Mouse (Mus musculus) hindbrain, embryonic 12.5 days (tissue): ENCODE data around the gene Itpa. TPM values are rescaled to one million over a fixed set of nuclear protein-coding genes. Genes with fewer than 3 reads are reported as not detected.

Experiments
- ATAC-seq: fragments of 200-750 bp; cut with Nextera tagmentation; 2 replicates; pipeline ENCODE4 v1.8.0; 2017; ENCODE audit warnings: moderate TSS enrichment; ENCODE audit not compliant: low FRiP score
- H3K27ac ChIP-seq: fragments of 300-500 bp; sonication (generic); 2 replicates; pipeline ENCODE4 v1.5.1; 2016; ENCODE audit warnings: mild to moderate bottlenecking
- H3K27me3 ChIP-seq: fragments of 300-500 bp; sonication (generic); 2 replicates; pipeline ENCODE4 v1.6.1; 2016; ENCODE audit warnings: mild to moderate bottlenecking
- H3K36me3 ChIP-seq: fragments of 300-500 bp; sonication (generic); 2 replicates; pipeline ENCODE4 v1.6.1; 2016; ENCODE audit warnings: mild to moderate bottlenecking
- H3K4me1 ChIP-seq: fragments of 300-500 bp; sonication (generic); 2 replicates; pipeline ENCODE4 v1.6.1; 2016
- H3K4me2 ChIP-seq: fragments of 300-500 bp; sonication (generic); replicated peaks from 2 replicates; pipeline ENCODE4 v1.6.1; 2016; ENCODE audit warnings: mild to moderate bottlenecking
- H3K4me3 ChIP-seq: fragments of 300-500 bp; sonication (generic); 2 replicates; pipeline ENCODE4 v1.5.1; 2016; ENCODE audit warnings: mild to moderate bottlenecking
- H3K9ac ChIP-seq: fragments of 300-500 bp; sonication (generic); 2 replicates; pipeline ENCODE4 v1.6.1; 2016; ENCODE audit warnings: mild to moderate bottlenecking, moderate library complexity
- H3K9me3 ChIP-seq: fragments of 300-500 bp; sonication (generic); replicated peaks from 2 replicates; pipeline ENCODE4 v1.6.1; 2016; ENCODE audit warnings: mild to moderate bottlenecking
- WGBS: fragments of 180-500 bp; shearing (Covaris S2); methylation state at CpG from one replicate; pipeline ENCODE4 v1.1.7; 2016; 5-methylcytosine and 5-hydroxymethylcytosine counted together
- polyA plus RNA-seq: library from polyadenylated mRNA; unstranded; fragments of >200 nt; fragmentation: Nextera tagmentation; extraction: Ambion mirVana; gene quantifications from 2 replicates; pipeline ENCODE4 v1.2.1, GENCODE M21; 2016

Itpa gene
- polyA plus RNA-seq, 1 experiment from 2014 or later: 130 TPM

- H3K4me2 ChIP-seq: peak overlapping the region; percentile 70
- H3K9ac ChIP-seq: peak overlapping the region; percentile 79
- H3K4me3 ChIP-seq: peak overlapping the region; percentile 55; the same call in 1 of the 2 replicates
- no peaks in the 10 kb centered on the region for H3K27me3 ChIP-seq
- no peaks in the 10 kb centered on the region for H3K9me3 ChIP-seq
- H3K4me1 ChIP-seq: peaks cover 22% of the 10 kb centered on the region
- H3K36me3 ChIP-seq: peaks cover 28% of the 10 kb centered on the region
- H3K27ac ChIP-seq: no peak overlapping the region
- no peak for ATAC-seq
- 90% methylated on average over 11 of the region's 11 CpGs for WGBS
Measured at GRCm38 (mm10) chr2:130663342-130663741, 4.1 kb upstream of the Itpa start.

GRCm38 (mm10) chr2:130664102-130664701, 3.2 kb upstream of the Itpa start, which contains the start of gene Ddrgk1:
Gene Ddrgk1 (minus strand): TSS chr2:130664659.
- H3K9me3 ChIP-seq: no peaks in the 10 kb centered on the region
- H3K27ac ChIP-seq: peak within 1 kb of the TSS; percentile 98
- H3K9ac ChIP-seq: peak within 1 kb of the TSS; percentile 79
- H3K27me3 ChIP-seq: no peaks in the 10 kb centered on the region
- H3K36me3 ChIP-seq: peaks cover 20% of the 10 kb centered on the region; the same call in 1 of the 2 replicates
- H3K4me1 ChIP-seq: peaks cover 24% of the 10 kb centered on the region
- peak within 1 kb of the TSS; percentile 55 for H3K4me3 ChIP-seq
- peak; percentile 95 for ATAC-seq
- peak within 1 kb of the TSS; percentile 70 for H3K4me2 ChIP-seq
- WGBS: under 1% methylated on average over 40 of the region's 40 CpGs

- no peak overlapping the region for H3K4me3 ChIP-seq
- H3K27ac ChIP-seq: no peak overlapping the region
- ATAC-seq: no peak
- no peak overlapping the region for H3K4me2 ChIP-seq
- 90% methylated on average over 10 of the region's 10 CpGs for WGBS
- no peaks in the 10 kb centered on the region for H3K27me3 ChIP-seq
- no peaks in the 10 kb centered on the region for H3K4me1 ChIP-seq
- H3K9ac ChIP-seq: no peak overlapping the region
- H3K9me3 ChIP-seq: no peaks in the 10 kb centered on the region
- peaks cover 96% of the 10 kb centered on the region for H3K36me3 ChIP-seq
Measured at GRCm38 (mm10) chr2:130677211-130677610, 9.8 kb downstream of the Itpa start.

- H3K9me3 ChIP-seq: no peaks in the 10 kb centered on the region
- H3K4me2 ChIP-seq: no peak overlapping the region
- H3K27ac ChIP-seq: no peak overlapping the region
- H3K27me3 ChIP-seq: no peaks in the 10 kb centered on the region
- H3K4me3 ChIP-seq: no peak overlapping the region
- no peak for ATAC-seq
- peaks cover 96% of the 10 kb centered on the region for H3K36me3 ChIP-seq
- no peak overlapping the region for H3K9ac ChIP-seq
- 95% methylated on average over 12 of the region's 12 CpGs for WGBS
- no peaks in the 10 kb centered on the region for H3K4me1 ChIP-seq
Measured at GRCm38 (mm10) chr2:130679154-130679553, 11.7 kb downstream of the Itpa start.

- WGBS: 92% methylated on average over 6 of the region's 6 CpGs
- Histone ChIP-seq H3K4me1 (no peaks in the 10 kb centered on the region), H3K27ac (no peak overlapping the region), H3K9ac (no peak overlapping the region), H3K36me3 (peaks cover 96% of the 10 kb centered on the region), H3K4me2 (no peak overlapping the region), H3K4me3 (no peak overlapping the region), H3K27me3 (no peaks in the 10 kb centered on the region), H3K9me3 (no peaks in the 10 kb centered on the region)
- no peak for ATAC-seq
Measured at GRCm38 (mm10) chr2:130679899-130680298, 12.5 kb downstream of the Itpa start.

- Histone ChIP-seq H3K4me3 (no peak overlapping the region), H3K9me3 (no peaks in the 10 kb centered on the region), H3K4me2 (no peak overlapping the region), H3K36me3 (peaks cover 95% of the 10 kb centered on the region), H3K9ac (no peak overlapping the region), H3K27me3 (no peaks in the 10 kb centered on the region), H3K4me1 (no peaks in the 10 kb centered on the region), H3K27ac (no peak overlapping the region)
- no peak for ATAC-seq
- WGBS: 88% methylated on average over 3 of the region's 3 CpGs
Measured at GRCm38 (mm10) chr2:130681531-130681930, 14.1 kb downstream of the Itpa start.

- no peaks in the 10 kb centered on the region for H3K27me3 ChIP-seq
- no peak overlapping the region for H3K4me2 ChIP-seq
- 94% methylated on average over 9 of the region's 9 CpGs for WGBS
- H3K4me3 ChIP-seq: no peak overlapping the region
- ATAC-seq: no peak
- H3K27ac ChIP-seq: no peak overlapping the region
- H3K9ac ChIP-seq: no peak overlapping the region
- H3K36me3 ChIP-seq: peaks cover 56% of the 10 kb centered on the region
- H3K9me3 ChIP-seq: no peaks in the 10 kb centered on the region
- no peaks in the 10 kb centered on the region for H3K4me1 ChIP-seq
Measured at GRCm38 (mm10) chr2:130685426-130685825, 18.0 kb downstream of the Itpa start.

- Histone ChIP-seq H3K9me3 (no peaks in the 10 kb centered on the region), H3K9ac (no peak overlapping the region), H3K4me1 (no peaks in the 10 kb centered on the region), H3K4me3 (no peak overlapping the region), H3K27ac (no peak overlapping the region), H3K4me2 (no peak overlapping the region), H3K27me3 (no peaks in the 10 kb centered on the region), H3K36me3 (peaks cover 24% of the 10 kb centered on the region)
- ATAC-seq: no peak
- WGBS: 82% methylated on average over 2 of the region's 2 CpGs
Measured at GRCm38 (mm10) chr2:130689011-130689410, 21.6 kb downstream of the Itpa start.

GRCm38 (mm10) chr2:130693563-130693962, 26.2 kb downstream of the Itpa start:
- H3K9me3 ChIP-seq: no peaks in the 10 kb centered on the region
- WGBS: 51% methylated on average over 3 of the region's 3 CpGs
- H3K4me1 ChIP-seq: peaks cover 17% of the 10 kb centered on the region
- no peak for ATAC-seq
- H3K27ac ChIP-seq: no peak overlapping the region
- peaks cover 40% of the 10 kb centered on the region for H3K27me3 ChIP-seq
- no peak overlapping the region for H3K4me3 ChIP-seq
- no peak overlapping the region for H3K9ac ChIP-seq
- H3K4me2 ChIP-seq: no peak overlapping the region
- no peaks in the 10 kb centered on the region for H3K36me3 ChIP-seq

- WGBS: 1% methylated on average over 31 of the region's 31 CpGs
- H3K4me2 ChIP-seq: peak overlapping the region; percentile 99
- H3K9ac ChIP-seq: peak overlapping the region; percentile 59
- no peaks in the 10 kb centered on the region for H3K9me3 ChIP-seq
- no peaks in the 10 kb centered on the region for H3K36me3 ChIP-seq
- H3K4me3 ChIP-seq: peak overlapping the region; percentile 52
- H3K4me1 ChIP-seq: peaks cover 17% of the 10 kb centered on the region
- peak; percentile 27 for ATAC-seq
- H3K27me3 ChIP-seq: peaks cover 55% of the 10 kb centered on the region
- no peak overlapping the region for H3K27ac ChIP-seq
Measured at GRCm38 (mm10) chr2:130696700-130697152, 29.3 kb downstream of the Itpa start.

GRCm38 (mm10) chr2:130697153-130697810, 29.9 kb downstream of the Itpa start, which contains the start of gene Slc4a11:
Gene Slc4a11 (minus strand): TSS chr2:130697519.
- H3K4me3 ChIP-seq: peak within 1 kb of the TSS; percentile 52
- under 1% methylated on average over 63 of the region's 65 CpGs for WGBS
- peak within 1 kb of the TSS; percentile 59 for H3K9ac ChIP-seq
- peak within 1 kb of the TSS; percentile 99 for H3K4me2 ChIP-seq
- ATAC-seq: peak; percentile 72
- no peaks in the 10 kb centered on the region for H3K9me3 ChIP-seq
- no peaks in the 10 kb centered on the region for H3K36me3 ChIP-seq
- H3K4me1 ChIP-seq: peaks cover 17% of the 10 kb centered on the region
- H3K27me3 ChIP-seq: peaks cover 55% of the 10 kb centered on the region
- no peak within 1 kb of the TSS for H3K27ac ChIP-seq

- ATAC-seq: peak; percentile 31; the same call in 1 of the 2 replicates
- H3K27me3 ChIP-seq: peaks cover 55% of the 10 kb centered on the region
- peaks cover 17% of the 10 kb centered on the region for H3K4me1 ChIP-seq
- peak overlapping the region; percentile 52 for H3K4me3 ChIP-seq
- no peaks in the 10 kb centered on the region for H3K36me3 ChIP-seq
- no peak overlapping the region for H3K27ac ChIP-seq
- H3K9ac ChIP-seq: peak overlapping the region; percentile 59
- 2% methylated on average over 14 of the region's 14 CpGs for WGBS
- no peaks in the 10 kb centered on the region for H3K9me3 ChIP-seq
- H3K4me2 ChIP-seq: peak overlapping the region; percentile 99
Measured at GRCm38 (mm10) chr2:130697821-130698266, 30.4 kb downstream of the Itpa start.
